Mouse (Mus musculus) liver, embryonic 14.5 days (tissue): ENCODE results near the gene Map7d3.

Experiments used
- CTCF ChIP-seq: IDR thresholded peaks from 2 replicates; pipeline ENCODE4 v1.5.1; 2016; ENCODE audit warnings: antibody characterized with exemption, low read depth, control low read depth
- EP300 ChIP-seq: IDR thresholded peaks from 2 replicates; pipeline ENCODE4 v1.6.1; 2016; ENCODE audit warnings: antibody characterized with exemption, low read depth

DNA sequence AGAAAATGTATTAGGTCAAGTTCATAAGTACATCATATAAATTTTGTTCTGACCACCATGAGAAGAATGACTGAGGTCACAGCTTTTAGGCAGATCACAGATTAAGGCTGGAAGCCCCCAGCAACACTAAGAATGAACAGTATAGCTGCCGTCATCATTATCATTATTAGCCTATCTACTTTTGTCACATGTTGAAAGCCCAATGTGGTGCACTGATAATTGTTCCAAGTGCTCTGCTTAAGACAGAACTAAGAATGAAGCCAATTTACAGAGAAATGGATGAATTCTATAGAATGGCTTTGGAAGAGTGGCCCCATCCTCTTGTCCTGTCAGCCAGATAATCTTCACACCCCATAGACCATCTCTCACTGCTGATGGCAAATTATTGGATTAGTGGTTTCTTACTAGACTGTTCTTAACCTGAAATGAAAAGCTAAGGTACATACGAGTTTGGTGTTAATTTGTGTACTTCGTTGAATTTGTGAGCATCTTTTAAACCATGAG, 61.8 kb downstream of the Map7d3 start:
- no peak for TF ChIP-seq CTCF
- peak; percentile 64 for TF ChIP-seq EP300
